Mouse (Mus musculus) bone marrow macrophage, adult 2 months (primary cell): ENCODE data around the gene Tekt1. TPM values are rescaled to one million over a fixed set of nuclear protein-coding genes. Genes with fewer than 3 reads are reported as not detected.

ENCODE experiments used
- H3K27ac ChIP-seq: 2 replicates; pipeline ENCODE4 v1.5.1; 2012; ENCODE audit warnings: low read depth, low read length; ENCODE audit not compliant: insufficient read depth
- H3K4me1 ChIP-seq: 2 replicates; pipeline ENCODE4 v1.6.1; 2012; ENCODE audit warnings: low read length; ENCODE audit not compliant: control insufficient read depth, insufficient read depth
- H3K4me3 ChIP-seq: 2 replicates; pipeline ENCODE4 v1.5.1; 2012; ENCODE audit warnings: mild to moderate bottlenecking, low read length, moderate library complexity; ENCODE audit not compliant: insufficient read depth
- CTCF ChIP-seq: IDR thresholded peaks from 2 replicates; pipeline ENCODE4 v1.5.1; 2012; ENCODE audit warnings: low read depth, mild to moderate bottlenecking, low read length, moderate library complexity
- POLR2A ChIP-seq: IDR thresholded peaks from 2 replicates; pipeline ENCODE4 v1.6.1; 2012; ENCODE audit warnings: mild to moderate bottlenecking, low read depth, low read length, borderline replicate concordance
- polyA plus RNA-seq: library from polyadenylated mRNA; stranded (reverse); fragments of >200 nt; gene quantifications from 2 replicates; pipeline ENCODE4 v1.2.4, GENCODE M21; 2012; ENCODE audit not compliant: missing spikeins, insufficient read depth, insufficient read length

Gene Tekt1
- polyA plus RNA-seq, 1 experiment, result not detected

DNA sequence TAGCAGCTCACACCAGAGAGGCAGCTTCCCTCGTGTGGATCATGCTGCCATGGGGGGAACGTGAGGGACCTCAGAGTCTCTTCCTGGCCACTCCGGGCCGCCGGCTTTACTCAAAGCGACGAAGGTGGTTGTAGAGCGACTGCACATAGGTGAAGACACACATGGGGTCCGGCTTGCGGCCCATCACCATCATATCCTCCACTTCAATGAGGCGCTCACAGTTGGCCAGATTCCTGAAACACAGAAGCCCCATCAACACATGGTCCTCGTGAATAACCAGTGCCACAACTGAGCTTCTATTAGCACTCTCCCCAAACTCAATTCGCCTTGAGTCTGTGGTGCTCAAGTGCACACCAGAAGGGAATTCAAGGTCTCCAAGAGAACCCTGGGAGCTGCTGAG lies 28.9 kb upstream of the Tekt1 start:
- Histone ChIP-seq H3K4me3 (no peak overlapping the region), H3K27ac (no peak overlapping the region), H3K4me1 (no peaks in the 10 kb centered on the region)
- no peak for TF ChIP-seq CTCF
- no peak for TF ChIP-seq POLR2A

DNA sequence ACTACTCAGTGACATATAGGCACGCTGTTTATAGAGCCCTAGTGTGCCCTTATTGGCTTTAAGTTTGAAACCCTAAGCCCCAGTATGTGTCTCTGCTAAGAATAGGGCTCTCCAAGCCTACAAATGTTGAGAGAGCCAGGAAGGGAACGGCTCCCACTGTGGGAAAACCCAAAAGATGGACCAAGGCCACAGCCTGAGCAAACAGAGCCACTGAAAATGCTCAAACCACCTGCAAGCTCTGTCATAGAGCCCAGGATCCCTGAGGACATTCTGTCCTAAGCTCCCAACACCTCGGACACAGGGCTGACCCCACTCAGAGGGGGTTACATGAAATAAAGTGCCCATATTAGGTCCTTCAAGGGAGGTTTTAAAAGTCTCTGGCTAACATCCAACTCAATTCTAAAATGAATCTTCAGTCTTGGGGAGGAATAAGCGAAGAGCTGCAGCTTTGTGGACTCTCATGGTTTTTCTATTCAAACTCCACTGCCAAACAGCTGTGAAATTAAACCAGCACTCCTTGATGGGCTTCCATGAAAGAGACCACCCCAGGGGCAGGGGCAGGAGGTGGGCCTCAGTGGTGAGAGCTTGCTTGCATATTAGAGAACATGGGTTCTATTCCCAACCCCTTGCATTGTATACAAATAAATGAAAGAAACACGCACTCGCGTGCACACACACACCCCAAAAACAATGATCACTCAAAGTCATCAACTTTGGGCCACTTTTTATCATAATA lies 27.3 kb upstream of the Tekt1 start:
- H3K27ac ChIP-seq, result no peak overlapping the region
- no peak overlapping the region for H3K4me3 ChIP-seq
- no peak for TF ChIP-seq POLR2A
- no peak for TF ChIP-seq CTCF
- no peaks in the 10 kb centered on the region for H3K4me1 ChIP-seq

DNA sequence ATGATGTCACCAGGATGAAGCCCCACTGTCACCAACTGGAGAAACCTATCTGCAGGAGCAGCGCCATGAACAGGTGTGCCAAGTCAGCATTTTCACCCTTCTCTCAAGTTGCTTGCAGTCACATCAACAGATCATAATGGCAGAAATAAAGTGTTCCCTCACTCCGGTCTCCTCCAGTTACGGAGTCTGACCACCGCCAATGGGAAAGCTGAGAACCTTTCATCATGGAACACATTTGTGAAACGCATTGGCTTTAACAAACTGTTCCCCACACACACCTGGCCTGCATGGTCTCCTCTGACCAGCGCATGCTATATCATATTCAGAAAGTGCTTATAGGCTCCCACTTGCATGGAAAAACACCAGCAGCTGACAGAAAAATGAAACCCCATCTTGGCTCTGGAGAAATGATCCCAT lies 25.9 kb upstream of the Tekt1 start:
- H3K4me1 ChIP-seq, result no peaks in the 10 kb centered on the region
- no peak overlapping the region for H3K4me3 ChIP-seq
- no peak overlapping the region for H3K27ac ChIP-seq
- no peak for TF ChIP-seq CTCF
- TF ChIP-seq POLR2A, result no peak

DNA sequence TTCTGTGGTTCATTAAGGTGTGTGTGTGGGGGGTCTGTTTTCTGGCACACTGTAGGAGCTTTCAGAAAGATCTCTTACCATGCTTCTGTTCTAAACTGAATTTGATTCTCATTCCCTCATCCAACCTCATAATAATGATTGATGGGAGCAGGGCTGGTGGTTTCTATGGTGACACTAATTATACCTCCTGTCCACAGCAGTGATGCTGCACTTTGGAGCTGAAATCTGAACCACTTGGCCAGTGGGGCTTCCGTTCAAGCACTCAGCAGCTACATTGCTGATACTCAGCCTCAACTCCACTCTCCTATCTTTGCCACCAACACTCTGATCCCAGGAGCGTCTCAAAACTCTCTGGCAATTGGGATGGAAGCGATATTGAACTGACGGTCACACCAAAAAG lies 17.1 kb upstream of the Tekt1 start:
- Histone ChIP-seq H3K27ac (no peak overlapping the region), H3K4me3 (no peak overlapping the region), H3K4me1 (no peaks in the 10 kb centered on the region)
- TF ChIP-seq CTCF, result no peak
- TF ChIP-seq POLR2A, result no peak

DNA sequence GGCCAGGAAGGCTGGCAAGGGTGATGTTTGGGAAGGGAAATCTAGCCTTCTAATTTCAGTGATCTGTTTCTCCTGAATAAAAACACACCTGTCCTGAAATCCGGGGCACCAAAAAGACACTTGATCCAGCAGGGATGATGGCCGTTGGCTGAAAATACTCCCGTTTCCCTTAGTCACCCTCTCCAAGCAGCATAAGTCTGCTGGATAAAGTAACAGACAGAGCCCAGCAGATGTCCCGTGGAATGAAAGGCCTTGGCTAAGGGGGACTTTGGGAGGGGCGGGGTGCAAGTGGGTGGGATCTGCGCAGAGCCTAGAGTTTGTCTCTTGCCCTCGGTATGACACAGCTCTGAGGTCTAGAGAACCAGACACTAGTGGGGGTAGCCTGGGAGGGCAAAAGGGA lies 16.0 kb upstream of the Tekt1 start:
- H3K4me1 ChIP-seq, result no peaks in the 10 kb centered on the region

DNA sequence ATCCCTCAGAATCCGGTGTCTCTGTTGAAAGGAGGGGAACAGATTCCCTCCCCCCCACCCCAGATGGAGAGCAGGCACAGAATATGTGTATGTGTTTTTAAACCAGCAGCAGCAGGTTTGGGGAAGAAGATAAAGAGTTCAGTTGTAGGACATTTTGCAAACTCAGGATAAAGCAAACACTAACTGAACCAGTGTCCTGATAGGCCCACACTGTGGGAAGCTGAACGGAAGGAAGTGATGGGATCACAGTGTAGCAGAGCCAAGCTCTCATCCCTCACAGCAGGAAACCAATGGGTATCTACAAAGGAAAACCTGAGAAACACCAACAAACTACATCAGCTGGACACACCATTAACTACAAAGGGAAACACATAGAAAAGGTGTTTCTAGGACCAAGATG lies 14.3 kb upstream of the Tekt1 start:
- Histone ChIP-seq H3K27ac (no peak overlapping the region), H3K4me1 (no peaks in the 10 kb centered on the region), H3K4me3 (no peak overlapping the region)
- TF ChIP-seq CTCF, result no peak
- no peak for TF ChIP-seq POLR2A

More for the DNA sequence above, 16.0 kb upstream of the Tekt1 start:
- Histone ChIP-seq H3K4me3 (no peak overlapping the region), H3K27ac (no peak overlapping the region)
- TF ChIP-seq CTCF (no peak), POLR2A (no peak)

DNA sequence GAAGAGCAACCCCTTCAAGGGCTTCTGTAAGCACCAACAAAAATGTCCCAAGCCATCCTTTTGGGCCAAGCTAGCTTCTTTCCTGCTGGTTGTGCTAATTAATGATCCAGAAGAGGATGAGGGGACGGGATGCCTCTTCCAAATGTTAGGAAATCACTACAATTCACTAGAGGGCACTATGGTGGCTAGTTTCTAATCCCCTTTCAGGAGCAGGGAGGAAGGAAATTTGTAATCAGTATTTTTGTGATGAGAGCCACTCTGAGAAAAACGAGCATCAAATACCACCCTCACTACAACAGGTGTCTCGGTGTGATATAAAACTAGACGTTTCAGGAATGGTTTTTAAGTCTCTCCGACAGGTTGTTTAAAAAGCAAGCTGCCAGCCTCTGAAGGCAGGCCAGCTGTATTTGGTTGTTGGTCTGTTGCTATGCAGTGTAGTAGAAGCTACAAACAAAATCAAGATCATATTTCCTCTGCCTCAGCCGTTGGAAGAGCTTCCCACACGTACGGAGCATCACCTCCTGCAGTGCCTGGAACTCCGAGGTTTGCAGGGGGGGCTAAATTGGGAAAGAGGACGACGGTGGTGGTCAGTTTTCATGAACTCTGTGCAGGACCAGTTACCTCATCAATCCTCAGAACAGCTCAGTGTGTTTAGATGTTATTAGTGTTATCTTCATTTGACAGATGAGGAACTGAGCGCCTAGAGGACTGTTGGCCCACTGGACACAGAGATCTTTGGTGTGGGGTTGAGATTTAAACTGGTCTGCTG lies 7.8 kb upstream of the Tekt1 start:
- no peak for TF ChIP-seq POLR2A
- no peak for TF ChIP-seq CTCF
- Histone ChIP-seq H3K27ac (no peak overlapping the region), H3K4me3 (no peak overlapping the region), H3K4me1 (no peaks in the 10 kb centered on the region)

DNA sequence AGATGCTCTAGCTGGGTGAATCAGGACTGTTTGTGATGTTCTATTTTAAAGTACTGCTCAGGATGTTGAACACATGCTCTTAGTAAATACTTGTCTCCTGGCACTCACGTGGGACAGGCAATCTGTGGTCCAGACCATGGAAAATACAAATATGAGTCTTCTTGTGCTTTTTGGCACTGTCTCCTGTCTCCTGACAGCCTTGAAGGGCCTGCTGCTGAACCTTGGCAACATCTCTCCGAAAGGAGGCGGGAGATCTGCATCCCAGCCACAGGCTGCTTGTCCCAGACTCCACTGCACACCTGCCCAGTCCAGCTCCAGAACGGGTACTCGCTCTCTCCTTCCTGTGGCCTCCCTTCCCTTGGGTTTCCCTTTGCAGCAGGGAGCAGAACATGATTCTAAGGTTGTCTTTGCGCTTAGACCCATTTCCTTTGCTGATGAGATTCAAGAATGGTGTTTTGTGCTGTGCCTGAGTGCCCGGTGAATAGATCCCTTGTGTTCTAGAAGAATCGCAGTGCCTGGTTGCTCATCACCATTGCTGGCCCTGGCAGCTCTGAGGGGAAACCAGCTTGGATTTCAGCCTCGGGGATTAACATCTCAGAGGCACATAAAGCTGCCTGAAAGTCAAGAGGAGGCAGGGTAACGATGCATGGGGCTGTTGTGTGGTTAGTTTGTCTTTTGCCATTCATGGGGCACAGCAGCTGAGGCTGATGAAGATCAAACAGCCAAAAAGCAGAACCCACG lies 5.9 kb upstream of the Tekt1 start:
- H3K27ac ChIP-seq, result no peak overlapping the region

DNA sequence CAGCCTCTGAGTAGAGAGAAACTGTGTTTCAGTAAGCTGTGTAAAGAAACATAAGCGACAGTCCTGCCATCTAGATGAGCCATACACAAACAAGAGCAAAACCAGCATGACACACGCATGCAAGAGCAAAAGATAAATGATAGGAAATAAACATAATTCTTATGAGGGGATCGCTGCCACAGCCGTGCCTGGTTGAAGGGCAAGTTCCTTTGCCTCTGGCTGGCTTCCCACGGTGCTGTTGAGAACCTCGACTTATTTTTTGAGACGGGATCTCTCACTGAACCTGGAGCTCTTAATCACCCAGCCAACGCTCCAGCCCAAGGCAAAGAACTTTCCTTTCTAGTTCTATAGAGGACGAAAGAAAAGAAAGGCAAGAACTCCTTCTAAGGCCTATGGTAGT lies 3.9 kb upstream of the Tekt1 start:
- TF ChIP-seq POLR2A (no peak), CTCF (no peak)
- Histone ChIP-seq H3K27ac (no peak overlapping the region), H3K4me3 (no peak overlapping the region)

More for the DNA sequence above, 5.9 kb upstream of the Tekt1 start:
- TF ChIP-seq CTCF (no peak), POLR2A (no peak)
- Histone ChIP-seq H3K4me3 (no peak overlapping the region), H3K4me1 (no peaks in the 10 kb centered on the region)

More for the DNA sequence above, 3.9 kb upstream of the Tekt1 start:
- no peaks in the 10 kb centered on the region for H3K4me1 ChIP-seq
